Mouse (Mus musculus): ENCODE data around the gene Timm23.

- no peak for TF ChIP-seq CTCF (IDR thresholded peaks at IDR 0.05; ENCODE audit: low read depth)
- no peak for TF ChIP-seq EP300 (optimal IDR thresholded peaks at IDR 0.05)
Observed at GRCm38 (mm10) chr14:32183846-32184245, 17.9 kb downstream of the Timm23 start.
